Mouse (Mus musculus): ENCODE results near the gene Mmp20. TPM values are rescaled to one million over a fixed set of nuclear protein-coding genes. Genes with fewer than 3 reads are reported as not detected.
A peak's percentile ranks its signal among the peaks of the same experiment; 100 is the strongest.

Gene Mmp20
- polyA plus RNA-seq, 2 experiments = not detected

DNA sequence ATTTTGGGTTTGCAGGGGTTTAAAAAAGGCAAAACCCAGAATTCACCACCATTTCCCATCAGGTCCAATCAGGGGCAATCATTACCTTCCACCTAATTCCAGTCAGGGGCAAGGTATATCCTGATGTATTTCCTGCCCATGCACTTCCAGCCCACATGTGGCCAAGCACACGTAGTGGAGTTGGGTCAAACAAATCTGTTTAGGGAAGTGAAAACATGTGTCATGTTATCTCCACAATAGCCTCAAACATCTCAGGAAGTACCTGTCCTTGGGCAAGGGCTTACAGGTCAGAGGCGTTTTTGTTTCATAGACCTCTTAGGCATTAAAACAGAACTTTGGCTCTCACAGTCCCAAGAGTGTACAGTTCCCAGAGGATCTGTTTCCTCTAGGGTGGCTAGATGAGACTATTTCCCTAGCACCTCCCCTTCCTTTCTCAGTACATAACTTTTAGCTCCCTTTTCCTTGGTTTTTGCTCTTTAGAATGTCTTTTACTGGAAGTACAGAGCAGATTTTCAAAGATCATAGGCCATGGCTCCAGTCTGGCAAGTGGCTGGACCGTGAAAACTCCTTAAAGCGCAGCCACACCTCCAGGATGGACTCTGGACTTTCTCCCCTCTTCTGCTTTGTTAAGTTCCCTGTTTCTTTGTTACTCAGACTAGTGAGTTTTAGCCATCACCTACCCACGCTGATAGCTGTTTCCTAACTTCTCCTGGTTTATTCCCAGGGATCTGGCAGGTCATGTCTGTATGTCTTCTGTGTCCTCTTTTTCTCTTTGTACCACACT is 22.6 kb downstream of the Mmp20 start:
- H3K4me2 ChIP-seq (ENCODE audit: low read depth) = no peak overlapping the region
- no peaks in the 10 kb centered on the region for H3K4me1 ChIP-seq (replicated peaks; ENCODE audit: control insufficient read depth in 2 of 2, insufficient read depth in 2 of 2, low read length in 1 of 2)
- WGBS (ENCODE audit: insufficient replicate concordance) = 37% methylated on average over 5 of the region's 5 CpGs
- TF ChIP-seq EP300 (IDR thresholded peaks at IDR 0.05; ENCODE audit: low read depth) (no peak), CTCF (IDR thresholded peaks at IDR 0.05; ENCODE audit: low read depth) (no peak)
- DNase-seq (ENCODE audit: low read depth in 3 of 3, low spot score in 3 of 3) (no peak), ATAC-seq (ENCODE audit: insufficient read depth) (no peak)
- H3K36me3 ChIP-seq (replicated peaks; ENCODE audit: control insufficient read depth, insufficient read depth, low read depth) = no peaks in the 10 kb centered on the region
- H3K27me3 ChIP-seq (ENCODE audit: control insufficient read depth, insufficient read depth, low read length) = no peaks in the 10 kb centered on the region
- no peak overlapping the region for H3K27ac ChIP-seq
- H3K9me3 ChIP-seq (ENCODE audit: control insufficient read depth, low read length) = no peaks in the 10 kb centered on the region
- H3K9ac ChIP-seq (replicated peaks) = no peak overlapping the region
- H3K4me3 ChIP-seq (ENCODE audit: insufficient read depth in 1 of 2, low read depth in 2 of 2, low read length in 2 of 2) = no peak overlapping the region

- TF ChIP-seq CTCF (IDR thresholded peaks at IDR 0.05; ENCODE audit: low read depth) = no peak
- no peak for TF ChIP-seq EP300 (IDR thresholded peaks at IDR 0.05; ENCODE audit: low read depth)
- Histone ChIP-seq H3K36me3 (replicated peaks; ENCODE audit: control insufficient read depth, insufficient read depth, low read depth) (no peaks in the 10 kb centered on the region), H3K4me3 (ENCODE audit: insufficient read depth in 1 of 2, low read depth in 2 of 2, low read length in 2 of 2) (no peak overlapping the region), H3K27ac (no peak overlapping the region), H3K4me1 (replicated peaks; ENCODE audit: control insufficient read depth in 2 of 2, insufficient read depth in 2 of 2, low read length in 1 of 2) (peaks cover 0 to under 1% of the 10 kb centered on the region in 2 experiments; a peak in 2 of 4 replicates), H3K27me3 (ENCODE audit: control insufficient read depth, insufficient read depth, low read length) (no peaks in the 10 kb centered on the region), H3K4me2 (ENCODE audit: low read depth) (no peak overlapping the region), H3K9me3 (ENCODE audit: control insufficient read depth, low read length) (no peaks in the 10 kb centered on the region), H3K9ac (replicated peaks) (no peak overlapping the region)
- DNase-seq (ENCODE audit: low read depth in 3 of 3, low spot score in 3 of 3) = no peak
- ATAC-seq (ENCODE audit: insufficient read depth) = no peak
- WGBS (ENCODE audit: insufficient replicate concordance) = 57% methylated on average over 5 of the region's 5 CpGs
Measured at GRCm38 (mm10) chr9:7652351-7653085, 24.5 kb downstream of the Mmp20 start.

GRCm38 (mm10) chr9:7657946-7658345 is 29.9 kb downstream of the Mmp20 start:
- ATAC-seq (ENCODE audit: insufficient read depth) (no peak), DNase-seq (ENCODE audit: low read depth in 3 of 3, low spot score in 3 of 3) (no peak)
- Histone ChIP-seq H3K27me3 (ENCODE audit: control insufficient read depth, insufficient read depth, low read length) (no peaks in the 10 kb centered on the region), H3K27ac (no peak overlapping the region), H3K9me3 (ENCODE audit: control insufficient read depth, low read length) (no peaks in the 10 kb centered on the region), H3K4me2 (ENCODE audit: low read depth) (no peak overlapping the region), H3K4me1 (replicated peaks; ENCODE audit: control insufficient read depth in 2 of 2, insufficient read depth in 2 of 2, low read length in 1 of 2) (peaks cover 0 to 2% of the 10 kb centered on the region in 2 experiments; a peak in 2 of 4 replicates), H3K36me3 (replicated peaks; ENCODE audit: control insufficient read depth, insufficient read depth, low read depth) (no peaks in the 10 kb centered on the region), H3K4me3 (ENCODE audit: insufficient read depth in 1 of 2, low read depth in 2 of 2, low read length in 2 of 2) (no peak overlapping the region), H3K9ac (replicated peaks) (no peak overlapping the region)
- TF ChIP-seq EP300 (IDR thresholded peaks at IDR 0.05; ENCODE audit: low read depth) (no peak), CTCF (IDR thresholded peaks at IDR 0.05; ENCODE audit: low read depth) (no peak)
- WGBS (ENCODE audit: insufficient replicate concordance) = 47% methylated on average over 4 of the region's 4 CpGs

GRCm38 (mm10) chr9:7659469-7660020 is 31.5 kb downstream of the Mmp20 start:
- Histone ChIP-seq H3K9me3 (ENCODE audit: control insufficient read depth, low read length) (no peaks in the 10 kb centered on the region), H3K9ac (replicated peaks) (no peak overlapping the region), H3K4me1 (replicated peaks; ENCODE audit: control insufficient read depth in 2 of 2, insufficient read depth in 2 of 2, low read length in 1 of 2) (peaks cover 0 to 2% of the 10 kb centered on the region in 2 experiments; a peak in 2 of 4 replicates), H3K4me3 (ENCODE audit: insufficient read depth in 1 of 2, low read depth in 2 of 2, low read length in 2 of 2) (no peak overlapping the region), H3K36me3 (replicated peaks; ENCODE audit: control insufficient read depth, insufficient read depth, low read depth) (no peaks in the 10 kb centered on the region), H3K27me3 (ENCODE audit: control insufficient read depth, insufficient read depth, low read length) (no peaks in the 10 kb centered on the region), H3K4me2 (ENCODE audit: low read depth) (no peak overlapping the region), H3K27ac (no peak overlapping the region)
- TF ChIP-seq EP300 (IDR thresholded peaks at IDR 0.05; ENCODE audit: low read depth) (no peak), CTCF (IDR thresholded peaks at IDR 0.05; ENCODE audit: low read depth) (no peak)
- WGBS (ENCODE audit: insufficient replicate concordance) = 64% methylated on average over 6 of the region's 6 CpGs
- ATAC-seq (ENCODE audit: insufficient read depth) = no peak
- no peak for DNase-seq (ENCODE audit: low read depth in 3 of 3, low spot score in 3 of 3)

DNA sequence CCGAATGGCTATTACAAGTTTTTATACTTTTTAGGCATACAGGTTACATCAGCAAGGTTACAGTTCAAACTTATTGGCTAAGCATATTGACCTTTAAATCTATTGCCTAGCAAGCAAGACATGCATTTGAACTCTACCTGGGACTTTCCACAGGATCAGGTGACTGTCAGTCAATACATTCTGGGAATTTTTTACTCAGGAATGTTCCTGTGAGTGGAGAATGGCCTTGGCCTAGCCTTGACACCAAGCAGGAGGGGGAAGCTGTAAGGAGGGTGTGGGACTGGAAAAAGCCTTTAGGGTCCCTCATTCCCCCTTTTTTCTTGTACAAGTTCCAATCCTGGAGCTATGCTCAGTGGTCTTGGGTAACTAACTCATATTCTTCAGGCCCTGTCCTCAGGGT is 33.3 kb downstream of the Mmp20 start:
- ATAC-seq (ENCODE audit: insufficient read depth) (peak; percentile 58; the same call in 1 of the 2 replicates), DNase-seq (ENCODE audit: low read depth in 3 of 3, low spot score in 3 of 3) (peak in 1 of 3 experiments; percentile 0)
- H3K4me1 ChIP-seq (replicated peaks; ENCODE audit: control insufficient read depth in 2 of 2, insufficient read depth in 2 of 2, low read length in 1 of 2) = peaks cover 0 to 2% of the 10 kb centered on the region in 2 experiments; a peak in 2 of 4 replicates
- no peaks in the 10 kb centered on the region for H3K36me3 ChIP-seq (replicated peaks; ENCODE audit: control insufficient read depth, insufficient read depth, low read depth)
- H3K27me3 ChIP-seq (ENCODE audit: control insufficient read depth, insufficient read depth, low read length) = no peaks in the 10 kb centered on the region
- no peak overlapping the region for H3K9ac ChIP-seq (replicated peaks)
- no peak overlapping the region for H3K27ac ChIP-seq
- no peaks in the 10 kb centered on the region for H3K9me3 ChIP-seq (ENCODE audit: control insufficient read depth, low read length)
- TF ChIP-seq CTCF (IDR thresholded peaks at IDR 0.05; ENCODE audit: low read depth) (no peak), EP300 (IDR thresholded peaks at IDR 0.05; ENCODE audit: low read depth) (no peak)
- H3K4me3 ChIP-seq (ENCODE audit: insufficient read depth in 1 of 2, low read depth in 2 of 2, low read length in 2 of 2) = no peak overlapping the region
- 79% methylated on average over 1 of the region's 1 CpGs for WGBS (ENCODE audit: insufficient replicate concordance)
- H3K4me2 ChIP-seq (ENCODE audit: low read depth) = no peak overlapping the region

Measured in liver, embryonic 14.5 days (tissue).